Mouse (Mus musculus) natural killer cell, adult 2 months (primary cell): Measurements from ENCODE around the gene Nid2.

Experiments used
- DNase-seq, 2 experiments: peaks; one replicate each; pipeline ENCODE4 v3.0.0; 2022; ENCODE audit warnings: low spot score in 2 of 2

Gene Nid2

DNA sequence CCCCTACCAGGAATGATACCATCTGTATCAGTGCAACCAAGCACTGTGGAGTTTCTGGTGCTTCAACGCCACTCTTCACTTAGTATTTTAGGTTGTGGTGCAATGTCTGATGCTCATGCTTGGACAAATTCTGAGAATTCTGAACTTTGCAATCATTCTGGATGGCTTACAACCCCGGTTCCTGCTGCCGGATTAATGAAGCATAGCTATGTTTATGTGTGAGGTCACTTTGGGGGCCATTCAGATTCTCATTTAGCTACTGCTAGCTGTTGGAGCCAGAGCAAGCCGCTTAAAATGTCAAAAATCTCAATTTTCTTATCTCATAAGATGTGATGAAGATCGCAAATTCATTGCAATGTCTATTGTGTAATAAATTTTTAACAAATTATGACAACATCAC lies 6.2 kb upstream of the Nid2 start:
- no peak for DNase-seq

DNA sequence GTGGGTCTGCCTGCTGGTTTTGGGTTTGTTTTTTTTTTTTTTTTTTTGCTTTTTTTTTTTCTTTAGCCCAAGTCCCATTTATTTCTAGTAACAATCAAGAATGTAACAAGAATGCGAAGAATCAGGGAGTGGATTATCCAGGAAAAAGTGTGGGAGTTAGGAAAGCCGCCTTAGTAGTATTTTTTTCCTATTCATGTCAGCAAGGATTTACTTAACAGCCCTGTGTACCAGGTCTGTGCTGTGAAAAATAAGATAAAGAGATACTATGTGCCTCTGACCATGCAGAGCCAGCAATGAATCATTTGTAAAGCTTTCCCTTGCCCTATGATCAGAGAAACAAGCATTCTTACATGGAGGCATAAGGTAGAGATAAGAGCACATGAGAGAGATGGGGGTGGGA lies 4.8 kb upstream of the Nid2 start:
- DNase-seq: no peak

DNA sequence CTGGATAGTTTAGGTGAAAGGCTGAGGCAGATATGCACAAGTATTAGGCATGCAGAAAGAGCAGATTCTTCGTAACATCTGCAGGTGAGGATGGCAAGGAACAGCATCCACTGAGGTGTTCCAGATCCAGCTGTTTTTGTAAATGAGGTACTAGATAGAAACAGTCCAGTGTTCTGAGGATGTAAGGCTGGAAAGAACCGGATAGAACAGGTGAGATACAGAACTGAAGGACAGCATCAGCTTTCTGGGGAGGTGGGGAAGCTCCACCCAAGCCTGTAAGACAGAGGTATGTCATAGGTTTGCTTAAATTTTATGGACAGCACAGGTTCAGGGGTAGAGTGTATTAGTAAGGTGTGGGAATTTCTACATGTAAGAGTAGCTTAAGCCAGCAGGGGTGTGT lies 4.3 kb upstream of the Nid2 start:
- DNase-seq: no peak

DNA sequence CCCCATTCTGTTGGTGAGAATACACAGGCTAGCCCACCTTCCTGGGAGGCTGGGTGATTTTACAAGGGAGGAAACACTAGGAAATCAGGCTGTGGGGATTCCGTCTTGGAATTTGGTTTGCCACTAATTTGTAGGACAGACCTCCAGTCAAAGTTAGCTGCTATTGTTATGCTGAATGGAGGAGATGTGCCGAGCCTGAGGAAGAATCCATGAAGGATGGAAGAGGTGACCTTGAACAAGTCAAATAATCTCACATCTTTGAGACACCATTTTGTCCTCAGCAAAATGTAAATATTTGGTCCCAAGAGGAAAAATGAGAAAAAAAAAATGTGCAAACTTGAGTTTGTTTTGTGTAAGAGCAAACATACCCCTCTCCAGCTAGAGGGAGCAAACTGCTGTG lies 1.3 kb upstream of the Nid2 start:
- no peak for DNase-seq

DNA sequence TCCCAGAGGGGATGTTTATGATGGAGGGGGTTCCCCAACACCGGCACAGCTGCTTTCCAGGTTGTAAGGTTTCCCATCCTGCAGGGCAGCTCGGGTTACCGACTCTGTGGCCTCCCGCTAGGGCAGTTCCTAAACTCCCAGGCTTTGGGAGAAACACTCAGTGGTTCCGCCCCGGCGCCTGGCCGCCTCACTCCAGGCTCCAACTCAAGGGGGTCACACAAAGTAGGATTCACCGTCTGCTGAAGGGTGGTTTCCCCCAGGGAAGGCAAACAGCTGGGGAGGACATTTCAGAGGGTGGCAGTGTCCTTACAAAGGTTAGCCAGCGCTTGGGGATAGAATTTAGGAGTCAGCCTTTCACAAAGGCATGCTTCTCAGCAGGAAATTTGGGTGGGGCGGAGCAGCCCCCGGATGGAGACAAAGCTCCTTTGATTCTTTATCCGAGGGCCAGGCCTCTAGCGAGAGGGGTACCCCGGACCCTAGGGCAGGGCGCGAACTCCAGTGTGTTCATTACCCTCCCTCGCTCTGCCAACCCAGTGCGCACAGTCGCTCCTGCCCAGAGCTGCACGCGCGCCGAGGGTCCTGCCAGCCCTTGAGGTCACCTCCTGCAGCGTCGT lies 547 bp upstream of the Nid2 start:
- DNase-seq: no peak

DNA sequence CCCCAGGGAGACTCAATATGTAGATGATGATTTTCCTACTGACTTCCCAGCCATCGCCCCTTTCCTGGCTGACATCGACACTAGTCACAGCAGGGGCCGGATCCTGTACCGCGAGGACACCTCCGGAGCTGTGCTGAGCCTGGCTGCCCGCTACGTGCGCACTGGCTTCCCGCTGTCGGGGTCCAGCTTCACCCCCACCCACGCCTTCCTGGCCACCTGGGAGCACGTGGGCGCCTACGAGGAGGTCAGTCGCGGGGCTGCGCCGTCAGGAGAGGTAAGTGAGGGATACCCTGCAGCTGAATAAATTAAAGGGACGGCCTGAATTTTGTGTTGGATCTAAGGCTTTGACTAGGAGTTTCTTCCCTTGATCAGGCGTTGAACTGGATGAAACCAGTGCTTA lies 1.2 kb downstream of the Nid2 start:
- DNase-seq: peak in 1 of 2 experiments; percentile 4

DNA sequence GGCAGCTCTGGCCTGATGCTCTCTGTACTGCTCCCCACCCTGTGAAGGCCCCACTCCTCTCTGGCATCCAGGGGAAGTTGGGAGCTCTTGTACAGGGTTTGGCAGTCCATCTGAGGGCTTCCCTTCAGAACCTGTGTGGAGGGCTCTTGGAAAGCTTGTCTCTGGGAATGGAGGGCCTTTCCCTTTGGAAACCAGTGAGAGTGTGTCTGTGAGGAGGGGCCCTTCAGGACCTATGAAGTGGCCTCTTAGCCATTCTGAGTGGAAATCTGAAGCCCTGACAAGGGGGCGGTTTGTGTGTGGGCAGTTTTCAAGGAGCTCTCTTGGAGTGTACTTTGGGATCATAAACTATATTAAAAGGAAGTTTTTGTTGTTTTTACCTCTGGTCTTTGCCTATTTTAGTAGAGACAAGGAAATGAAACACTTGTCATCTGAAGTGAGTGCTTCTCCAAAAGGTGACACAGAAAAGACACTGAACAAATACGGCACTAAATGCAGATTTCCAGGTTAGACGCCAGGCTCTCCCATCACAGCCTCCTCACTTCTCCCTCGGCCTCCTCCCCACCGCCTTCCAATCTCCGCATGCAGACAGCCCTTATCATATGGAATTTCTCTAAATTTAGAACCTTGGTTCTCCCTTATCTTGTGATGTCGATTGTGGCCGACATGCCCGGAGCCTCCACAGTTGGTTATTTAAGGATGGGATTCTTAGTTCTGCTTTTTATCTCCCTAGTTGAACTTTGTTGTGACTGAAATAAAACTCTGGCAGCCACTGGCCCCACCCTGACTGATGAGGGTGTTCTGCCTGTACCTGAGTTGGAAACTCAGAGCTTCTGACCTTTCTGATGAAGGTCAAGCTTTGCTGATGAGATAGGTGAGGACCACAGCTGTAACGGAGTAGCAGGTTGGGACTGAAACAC lies 8.5 kb downstream of the Nid2 start:
- no peak for DNase-seq

DNA sequence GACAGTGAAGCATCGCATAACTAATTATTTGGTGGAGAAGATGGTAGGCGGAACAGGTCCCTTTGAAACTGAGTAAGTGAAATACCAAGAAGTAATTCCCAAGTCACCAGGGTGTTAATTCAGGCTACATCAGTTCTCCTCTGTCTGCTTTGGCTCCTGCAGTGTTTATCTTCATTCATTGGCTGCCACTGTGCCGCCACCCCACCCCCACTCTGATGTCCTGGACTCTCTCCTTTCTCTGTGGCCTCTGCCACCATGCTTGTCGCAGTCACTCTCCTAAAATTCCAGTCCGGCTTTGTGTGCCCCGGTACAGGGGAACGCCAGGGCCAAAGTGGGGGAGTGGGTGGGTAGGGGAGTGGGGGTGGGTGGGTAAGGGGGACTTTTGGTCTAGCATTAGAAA lies 9.7 kb downstream of the Nid2 start:
- DNase-seq: no peak

DNA sequence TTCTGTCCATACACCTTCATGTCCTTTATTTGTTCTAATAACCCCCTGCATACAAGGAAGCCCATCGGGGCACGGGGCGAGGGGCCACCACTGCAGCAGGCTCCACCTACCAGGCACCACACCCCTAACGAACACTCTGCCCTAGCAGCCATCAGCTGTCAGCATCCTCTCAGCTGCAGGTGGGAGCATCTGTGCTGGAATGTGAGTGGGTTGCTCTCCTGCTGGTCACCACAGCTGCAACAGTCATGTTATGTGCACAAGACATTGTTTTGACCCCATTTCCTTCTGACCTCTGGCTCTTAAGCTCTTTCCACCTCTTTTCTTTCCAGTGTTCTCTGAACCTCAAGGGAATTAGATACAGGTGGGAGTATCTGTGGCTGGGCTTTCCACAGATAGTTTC lies 10.9 kb downstream of the Nid2 start:
- no peak for DNase-seq

DNA sequence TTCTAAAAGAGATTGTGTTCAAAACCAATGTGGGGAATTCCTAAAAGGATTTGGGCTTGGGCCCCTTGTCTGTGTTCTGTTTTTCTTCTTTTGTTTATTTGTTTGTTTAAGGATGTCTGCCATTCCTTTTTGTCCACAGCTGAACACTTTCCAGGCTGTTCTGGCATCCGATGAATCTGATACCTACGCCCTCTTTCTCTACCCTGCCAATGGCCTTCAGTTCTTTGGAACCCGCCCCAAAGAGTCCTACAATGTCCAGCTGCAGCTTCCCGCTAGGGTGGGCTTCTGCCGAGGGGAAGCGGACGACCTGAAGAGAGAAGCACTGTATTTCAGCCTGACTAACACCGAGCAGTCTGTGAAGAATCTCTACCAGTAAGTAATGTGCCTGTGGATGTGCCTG lies 12.5 kb downstream of the Nid2 start:
- DNase-seq: no peak

DNA sequence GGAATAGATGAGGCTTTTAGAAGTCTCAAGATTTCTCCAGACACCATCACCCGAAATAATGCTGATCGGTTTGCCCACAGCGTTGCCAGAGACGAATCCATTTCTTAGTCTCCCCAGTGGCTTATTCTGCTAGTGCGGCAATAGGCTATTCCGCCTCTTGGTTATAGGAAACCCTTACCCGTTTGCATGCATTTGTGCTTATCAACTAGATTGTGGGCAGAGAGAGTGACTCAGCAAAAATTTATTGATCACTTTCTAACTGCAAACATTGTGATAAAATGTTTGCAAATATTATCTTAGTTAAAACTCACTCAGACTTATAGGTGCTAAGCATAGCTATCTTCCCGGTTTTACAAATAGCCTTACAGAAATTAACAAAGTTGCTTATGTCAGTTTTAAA lies 13.3 kb downstream of the Nid2 start:
- no peak for DNase-seq

DNA sequence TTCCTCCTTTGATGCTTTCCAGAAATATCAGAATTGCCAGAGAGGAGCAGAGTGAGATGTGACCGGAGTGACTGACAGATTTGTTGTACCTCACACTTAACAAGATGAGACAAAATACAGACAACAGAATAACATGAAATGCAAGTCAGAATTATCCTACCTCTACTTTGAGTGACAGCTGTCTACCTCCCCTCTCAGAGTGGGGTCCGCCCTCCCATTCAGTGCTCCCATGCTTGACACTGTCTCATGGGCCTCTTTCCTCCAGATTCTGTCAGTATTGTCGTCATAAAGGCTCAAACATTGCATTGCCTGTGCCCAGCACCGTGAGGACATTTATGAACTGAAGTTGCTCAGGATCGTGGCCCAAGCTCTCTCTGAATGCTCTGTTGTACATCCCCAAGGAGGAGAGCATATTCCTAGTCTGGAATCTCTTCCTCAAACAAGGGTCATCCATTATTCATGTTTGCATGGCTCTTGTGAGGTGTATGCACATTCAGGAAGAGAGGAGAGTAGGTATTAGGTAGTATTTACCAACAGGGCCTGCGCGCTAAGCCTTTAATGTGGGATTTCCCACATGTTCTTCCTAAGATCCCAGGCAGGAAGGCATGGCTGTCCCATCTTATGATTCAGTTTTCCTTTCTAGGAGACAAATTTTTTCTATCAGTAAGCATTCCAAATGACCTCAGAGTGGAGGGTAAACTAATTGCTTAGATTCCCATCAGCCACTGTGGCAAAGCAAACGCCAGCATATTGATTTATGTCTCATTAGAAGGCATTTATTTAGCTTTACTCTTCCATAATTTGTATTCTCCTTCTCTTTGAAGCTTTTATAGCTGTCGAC lies 14.7 kb downstream of the Nid2 start:
- no peak for DNase-seq

DNA sequence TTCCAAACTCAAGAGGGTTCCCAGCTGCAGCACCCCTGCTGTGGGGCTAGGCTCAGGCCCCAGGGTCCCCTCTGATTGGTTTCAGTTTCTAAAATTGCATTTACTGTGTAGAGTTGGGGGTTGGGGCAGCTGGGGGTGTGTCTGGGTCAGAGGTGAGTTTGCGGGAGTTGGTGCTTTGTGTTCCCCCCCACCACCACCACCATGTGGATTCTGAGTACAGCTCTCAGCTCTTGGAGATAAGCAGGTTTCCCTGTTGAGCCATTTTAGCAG lies 15.2 kb downstream of the Nid2 start:
- no peak for DNase-seq

DNA sequence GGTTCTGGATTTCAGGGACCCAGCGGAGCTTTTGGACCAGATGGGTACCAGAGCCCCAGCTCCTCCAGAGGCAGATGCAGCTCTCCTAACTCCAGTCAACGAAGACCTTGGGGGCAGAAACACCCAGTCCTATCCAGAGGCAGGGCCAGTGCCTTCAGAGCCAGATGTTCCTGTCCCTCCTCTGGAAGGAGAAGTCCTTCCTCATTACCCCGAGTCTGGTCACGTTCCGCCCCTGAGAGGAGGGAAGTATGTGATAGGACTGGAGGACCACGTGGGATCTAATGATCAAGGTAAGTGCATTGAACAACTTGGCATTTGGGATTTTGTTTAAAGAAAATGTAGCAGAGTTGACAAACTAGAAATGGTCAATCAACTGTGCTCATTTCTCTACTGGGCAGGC lies 17.6 kb downstream of the Nid2 start:
- DNase-seq: no peak

DNA sequence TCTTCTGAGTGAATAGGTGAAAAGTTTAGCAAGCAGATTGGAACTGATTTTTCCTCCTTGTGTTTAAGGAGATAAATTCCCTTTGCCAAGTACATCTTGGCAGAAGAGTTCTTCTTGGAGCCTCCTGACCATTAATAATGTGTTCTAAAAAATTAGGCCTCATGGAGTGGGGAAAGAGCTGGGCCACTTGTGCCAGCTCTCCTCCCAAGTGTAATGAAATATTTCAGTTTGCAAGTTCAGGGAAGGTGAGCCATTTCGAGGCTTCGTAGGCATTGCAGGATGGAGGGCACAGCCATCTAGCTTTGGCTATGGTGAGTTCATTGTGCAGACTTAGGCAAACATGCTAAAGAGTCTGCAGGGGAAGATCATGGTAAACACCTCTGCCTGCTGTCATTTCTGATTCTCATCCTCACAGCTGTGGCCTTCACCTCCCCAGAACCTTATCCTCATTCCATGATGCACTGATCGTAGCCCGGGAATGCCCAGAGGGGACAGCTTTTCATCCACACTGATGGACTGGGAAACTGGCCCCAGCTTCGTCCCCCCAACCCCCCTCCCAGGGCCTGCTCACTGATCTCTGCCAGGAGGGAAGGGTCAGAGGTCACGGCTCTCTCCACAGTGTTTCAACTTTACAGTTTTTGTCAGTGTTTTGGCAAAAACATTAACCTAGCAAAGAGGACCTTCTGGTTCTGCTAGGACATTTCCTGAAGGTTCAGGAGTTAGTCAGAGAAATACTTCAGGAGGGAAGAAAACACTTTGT lies 18.6 kb downstream of the Nid2 start:
- DNase-seq: no peak

DNA sequence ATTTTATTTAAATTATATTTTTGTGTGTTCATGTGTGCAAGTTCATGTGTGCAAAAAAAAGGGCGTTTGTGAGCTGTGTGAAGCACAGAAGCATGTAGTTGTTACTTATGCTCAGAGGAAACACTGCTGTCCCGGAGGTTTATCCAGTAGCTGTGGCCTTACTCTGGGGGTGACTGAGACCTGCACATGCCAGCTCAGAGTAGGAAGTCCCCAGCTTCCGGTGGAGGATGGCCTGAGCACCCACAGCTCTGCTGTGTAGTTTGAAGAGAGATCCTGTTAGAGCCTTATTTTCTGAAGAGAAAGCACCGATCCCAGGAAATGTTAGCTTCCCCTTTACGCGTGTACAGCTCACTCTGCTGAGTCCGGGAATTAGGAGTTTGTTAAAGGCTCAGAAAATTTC lies 20.1 kb downstream of the Nid2 start:
- peak in 1 of 2 experiments; percentile 9 for DNase-seq

DNA sequence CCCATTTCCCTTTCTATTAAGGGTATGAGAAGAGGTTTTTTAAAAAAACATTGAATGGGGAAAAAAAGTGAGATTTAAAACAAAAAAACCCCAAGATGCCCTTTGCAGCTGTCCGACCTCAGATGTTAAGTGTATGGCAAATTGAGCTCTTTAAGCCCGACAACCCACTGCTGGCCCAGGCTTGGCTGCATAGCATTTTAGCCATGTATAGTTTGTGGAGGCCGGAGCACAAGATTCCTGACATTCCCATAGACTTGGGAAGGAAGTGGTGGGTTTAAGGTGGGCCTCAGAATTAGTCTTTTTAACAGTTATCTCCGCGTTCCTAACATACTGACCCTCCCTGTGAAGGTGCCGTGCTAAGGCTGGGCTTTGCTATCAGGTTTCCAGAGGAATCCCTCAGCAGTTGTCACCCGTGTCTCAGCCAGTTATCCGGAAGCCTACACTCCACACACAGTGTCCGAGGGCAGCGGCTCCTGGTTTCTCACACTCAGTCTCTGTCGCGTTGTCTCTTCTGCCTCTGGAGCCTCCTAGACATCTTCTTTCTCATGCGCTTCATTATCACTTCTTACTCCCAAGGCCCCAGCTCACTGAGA lies 23.1 kb downstream of the Nid2 start:
- DNase-seq: no peak

DNA sequence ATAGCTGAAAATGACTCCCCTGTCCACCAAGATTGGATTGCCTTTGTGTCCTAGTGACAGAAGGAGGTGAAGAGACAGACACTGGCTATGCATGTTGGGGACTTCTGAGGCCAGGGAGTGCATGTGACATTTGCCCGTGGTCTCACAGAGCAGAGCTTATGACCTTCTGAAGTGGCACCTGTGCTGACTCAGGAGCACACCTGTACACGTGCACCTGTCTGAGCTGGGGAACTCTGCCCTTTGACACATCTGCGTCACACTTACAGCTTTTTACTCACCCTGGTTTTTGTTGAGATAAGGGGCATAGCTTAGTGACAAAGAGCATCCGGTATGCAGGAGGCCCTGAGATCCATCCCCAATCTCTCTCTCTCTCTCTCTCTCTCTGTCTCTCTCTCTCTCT lies 24.4 kb downstream of the Nid2 start:
- DNase-seq: no peak

DNA sequence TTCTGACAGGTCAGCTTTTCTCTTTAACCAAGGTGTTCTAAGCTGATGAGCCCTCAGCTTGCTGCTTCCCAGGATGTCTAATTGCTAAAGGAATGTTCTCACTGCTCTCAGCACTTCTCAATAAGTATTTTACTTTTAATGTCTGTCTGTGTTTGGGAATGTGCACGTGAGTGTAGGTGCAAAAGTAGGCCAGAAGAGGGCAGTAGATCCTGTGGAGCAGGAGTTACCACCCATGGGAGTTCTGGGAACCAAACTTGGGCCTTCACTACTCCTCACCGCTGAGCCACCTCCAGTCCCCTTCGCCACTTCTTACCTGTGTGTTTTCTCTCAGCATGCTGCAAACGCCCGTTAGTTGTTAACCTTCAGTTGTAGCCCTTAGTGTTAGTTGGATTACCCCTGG lies 25.1 kb downstream of the Nid2 start:
- DNase-seq: no peak

DNA sequence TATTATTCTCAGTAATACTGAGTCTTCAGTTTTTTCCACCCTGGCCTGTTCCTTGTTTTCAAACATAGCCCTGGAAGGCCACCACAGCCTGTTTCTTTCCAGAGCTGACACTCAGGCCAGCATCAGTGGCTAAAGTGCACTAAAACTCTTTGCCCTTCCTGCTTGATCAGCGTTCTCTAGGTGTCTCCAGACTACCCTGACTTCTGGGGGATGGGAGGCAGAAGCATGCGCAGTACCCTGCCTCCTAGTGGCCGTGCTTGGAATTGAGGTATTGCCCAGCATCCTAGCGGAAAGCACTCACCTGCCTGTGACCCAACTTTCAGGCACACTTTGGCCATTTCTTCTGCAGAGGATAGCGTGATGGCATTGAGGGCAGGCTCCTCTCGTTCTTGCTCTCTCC lies 25.8 kb downstream of the Nid2 start:
- peak in 1 of 2 experiments; percentile 24 for DNase-seq

DNA sequence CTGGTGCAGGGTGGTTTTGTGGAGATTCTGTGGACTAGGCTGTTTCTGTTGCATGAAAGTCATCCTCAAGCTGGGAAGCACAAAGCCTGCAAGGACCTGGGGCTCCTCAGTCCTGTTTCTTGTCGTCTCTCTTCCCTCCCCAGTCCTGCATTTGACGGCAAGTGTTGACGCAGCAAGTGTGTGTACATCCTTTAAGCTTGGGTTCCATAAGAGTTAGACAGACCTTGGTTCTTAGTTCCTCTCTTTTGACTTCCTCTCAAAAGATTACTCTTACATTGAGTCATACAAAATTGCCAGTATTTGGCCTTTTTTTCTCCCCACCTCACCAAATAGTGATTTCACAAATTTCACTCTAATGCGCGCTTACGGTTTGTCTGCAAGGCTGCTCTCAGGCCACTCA lies 26.3 kb downstream of the Nid2 start:
- no peak for DNase-seq

DNA sequence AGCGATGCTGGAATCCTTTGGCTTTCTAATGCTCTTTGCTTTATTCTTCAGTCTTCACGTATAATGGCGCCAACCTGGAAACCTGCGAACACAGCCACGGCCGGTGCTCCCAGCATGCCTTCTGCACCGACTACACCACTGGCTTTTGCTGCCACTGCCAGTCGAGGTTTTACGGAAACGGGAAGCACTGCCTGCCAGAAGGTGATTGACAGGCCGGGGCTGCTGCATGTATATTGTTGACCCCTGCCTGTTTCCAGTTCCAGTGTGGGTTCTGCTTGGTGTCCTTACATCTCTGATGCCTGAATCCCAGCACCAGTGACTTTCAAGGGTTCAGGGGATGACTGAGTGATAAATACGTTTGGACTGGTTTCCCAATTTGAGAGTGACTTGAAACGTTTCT lies 26.9 kb downstream of the Nid2 start:
- DNase-seq: no peak
